Mouse (Mus musculus): Measurements from ENCODE around the gene Ascl3. TPM values are rescaled to one million over a fixed set of nuclear protein-coding genes. Genes with fewer than 3 reads are reported as not detected.
A peak's percentile ranks its signal among the peaks of the same experiment; 100 is the strongest.

Gene Ascl3
- total RNA-seq, 2 experiments from 2014 or later: not detected

GRCm38 (mm10) chr7:109741060-109741459, 9.5 kb upstream of the Ascl3 start:
- intact Hi-C loops (cut with DNase I): no loop called here
- no peak overlapping the region for H3K4me3 ChIP-seq
- no peak for DNase-seq
- no peak overlapping the region for H3K27ac ChIP-seq
- no peak for TF ChIP-seq CTCF (IDR thresholded peaks at IDR 0.05)

GRCm38 (mm10) chr7:109739822-109740370, 8.4 kb upstream of the Ascl3 start:
- no peak overlapping the region for H3K4me3 ChIP-seq
- no peak for DNase-seq
- intact Hi-C loops (cut with DNase I): no loop called here
- TF ChIP-seq CTCF (IDR thresholded peaks at IDR 0.05): no peak
- H3K27ac ChIP-seq: no peak overlapping the region

GRCm38 (mm10) chr7:109734806-109735205, 3.3 kb upstream of the Ascl3 start:
- H3K27ac ChIP-seq: no peak overlapping the region
- TF ChIP-seq CTCF (IDR thresholded peaks at IDR 0.05): no peak
- H3K4me3 ChIP-seq: no peak overlapping the region
- DNase-seq: no peak
- intact Hi-C loops (cut with DNase I): no loop called here

GRCm38 (mm10) chr7:109723697-109724096, 7.8 kb downstream of the Ascl3 start, which contains the start of gene BC051019:
Gene BC051019, minus strand, starts transcription at chr7:109723850.
- Histone ChIP-seq H3K4me3 (no peak within 1 kb of the TSS), H3K27ac (no peak within 1 kb of the TSS)
- intact Hi-C loops (cut with DNase I): no loop called here
- TF ChIP-seq CTCF (IDR thresholded peaks at IDR 0.05): no peak
- no peak for DNase-seq

GRCm38 (mm10) chr7:109723114-109723513, 8.4 kb downstream of the Ascl3 start:
- Histone ChIP-seq H3K27ac (no peak overlapping the region), H3K4me3 (no peak overlapping the region)
- intact Hi-C loops (cut with DNase I): no loop called here
- no peak for TF ChIP-seq CTCF (IDR thresholded peaks at IDR 0.05)
- no peak for DNase-seq

GRCm38 (mm10) chr7:109722618-109723017, 8.9 kb downstream of the Ascl3 start:
- intact Hi-C loops (cut with DNase I): no loop called here

GRCm38 (mm10) chr7:109719286-109719685, 12.2 kb downstream of the Ascl3 start:
- Histone ChIP-seq H3K27ac (no peak overlapping the region), H3K4me3 (no peak overlapping the region)
- peak; percentile 68 for TF ChIP-seq CTCF (IDR thresholded peaks at IDR 0.05)
- intact Hi-C loops (cut with DNase I): loop anchor here (1.0 kb wide), 1 partner anchor 191 kb away; no protein-coding TSS in a partner anchor
- no peak for DNase-seq

More at GRCm38 (mm10) chr7:109722618-109723017, 8.9 kb downstream of the Ascl3 start:
- Histone ChIP-seq H3K27ac (no peak overlapping the region), H3K4me3 (no peak overlapping the region)
- no peak for DNase-seq
- no peak for TF ChIP-seq CTCF (IDR thresholded peaks at IDR 0.05)

- H3K4me3 ChIP-seq: no peak overlapping the region
- no peak for TF ChIP-seq CTCF (IDR thresholded peaks at IDR 0.05)
- intact Hi-C loops (cut with DNase I): no loop called here
- no peak for DNase-seq
- no peak overlapping the region for H3K27ac ChIP-seq
Measured at GRCm38 (mm10) chr7:109713434-109713982, 18.0 kb downstream of the Ascl3 start.

- H3K27ac ChIP-seq: no peak overlapping the region
- intact Hi-C loops (cut with DNase I): no loop called here
- DNase-seq: no peak
- no peak overlapping the region for H3K4me3 ChIP-seq
- TF ChIP-seq CTCF (IDR thresholded peaks at IDR 0.05): no peak
Measured at GRCm38 (mm10) chr7:109712198-109712597, 19.3 kb downstream of the Ascl3 start.

GRCm38 (mm10) chr7:109710069-109710468, 21.5 kb downstream of the Ascl3 start:
- Histone ChIP-seq H3K27ac (peak overlapping the region; percentile 78), H3K4me3 (no peak overlapping the region)
- intact Hi-C loops (cut with DNase I): no loop called here
- no peak for TF ChIP-seq CTCF (IDR thresholded peaks at IDR 0.05)
- DNase-seq: no peak

GRCm38 (mm10) chr7:109708961-109709382, 22.6 kb downstream of the Ascl3 start:
- intact Hi-C loops (cut with DNase I): loop anchor here (5.0 kb wide), 2 partner anchors 83 to 373 kb away; no protein-coding TSS in a partner anchor
- peak; percentile 75 for DNase-seq
- no peak for TF ChIP-seq CTCF (IDR thresholded peaks at IDR 0.05)
- H3K27ac ChIP-seq: peak overlapping the region; percentile 78
- H3K4me3 ChIP-seq: no peak overlapping the region

- TF ChIP-seq CTCF (IDR thresholded peaks at IDR 0.05): peak; percentile 74
- Histone ChIP-seq H3K4me3 (0 out of 2 replicates have a peak overlapping the region, but pooled peaks have one; percentile 4), H3K27ac (peak overlapping the region; percentile 78)
- intact Hi-C loops (cut with DNase I): loop anchor here (2.0 to 5.0 kb wide), 3 partner anchors 85 to 375 kb away; no protein-coding TSS in a partner anchor
- DNase-seq: peak; percentile 54
Measured at GRCm38 (mm10) chr7:109707023-109707785, 24.3 kb downstream of the Ascl3 start.

- no peak for TF ChIP-seq CTCF (IDR thresholded peaks at IDR 0.05)
- Histone ChIP-seq H3K4me3 (peak overlapping the region; percentile 75), H3K27ac (peak overlapping the region; percentile 87)
- intact Hi-C loops (cut with DNase I): loop anchor here (5.0 kb wide), 1 partner anchor 177 kb away; no protein-coding TSS in a partner anchor
- no peak for DNase-seq
Measured at GRCm38 (mm10) chr7:109704461-109704860, 27.1 kb downstream of the Ascl3 start.
